Mouse (Mus musculus) intestine, embryonic 15.5 days (tissue): ENCODE results near the gene S100a4. TPM values are rescaled to one million over a fixed set of nuclear protein-coding genes. Genes with fewer than 3 reads are reported as not detected.

Experiments
- polyA plus RNA-seq: library from polyadenylated mRNA; unstranded; fragments of >200 nt; fragmentation: Nextera tagmentation; extraction: Ambion mirVana; gene quantifications from 2 replicates; pipeline ENCODE4 v1.2.1, GENCODE M21; 2015

Gene S100a4
- polyA plus RNA-seq, 1 experiment from 2014 or later: 4.4 TPM

Other genes with a start within 250 kb of the S100a4 start
- 10.6 and 12.4 TPM in 2 replicates for gene Slc27a3, start 213.8 kb upstream of the S100a4 start, polyA plus RNA-seq
- 28.6 and 29.8 TPM in 2 replicates for gene Ints3, start 170.1 kb upstream of the S100a4 start, polyA plus RNA-seq
- 5.7 and 6.2 TPM in 2 replicates for gene Npr1, start 137.9 kb upstream of the S100a4 start, polyA plus RNA-seq
- 146 and 157 TPM in 2 replicates for gene Ilf2, start 127.6 kb upstream of the S100a4 start, polyA plus RNA-seq
- 69.8 and 74.0 TPM in 2 replicates for gene Snapin, start 112.7 kb upstream of the S100a4 start, polyA plus RNA-seq
- 117 and 125 TPM in 2 replicates for gene Chtop, start 94.3 kb upstream of the S100a4 start, polyA plus RNA-seq
- 82.3 and 109 TPM in 2 replicates for gene S100a1, start 89.4 kb upstream of the S100a4 start, polyA plus RNA-seq
- gene S100a13, start 89.3 kb upstream of the S100a4 start, polyA plus RNA-seq: 35.6 and 36.3 TPM in 2 replicates
- 6.3 and 8.5 TPM in 2 replicates for gene S100a14, start 76.9 kb upstream of the S100a4 start, polyA plus RNA-seq
- gene S100a16, start 66.5 kb upstream of the S100a4 start, polyA plus RNA-seq: 109 and 122 TPM in 2 replicates
- gene S100a3, start 43.2 kb upstream of the S100a4 start, polyA plus RNA-seq: 0.29 and 0.53 TPM in 2 replicates
- gene S100a2, start 13.5 kb upstream of the S100a4 start, polyA plus RNA-seq: not detected in 2 replicates
- not detected in 2 replicates for gene Gm42674, start 1.9 kb upstream of the S100a4 start, polyA plus RNA-seq
- gene S100a5, start 4.8 kb downstream of the S100a4 start, polyA plus RNA-seq: 15.0 and 15.7 TPM in 2 replicates
- gene S100a6, start 9.1 kb downstream of the S100a4 start, polyA plus RNA-seq: 412 and 430 TPM in 2 replicates
- gene S100a7a, start 50.2 kb downstream of the S100a4 start, polyA plus RNA-seq: 0.13 and 0.44 TPM in 2 replicates
- 30.3 and 46.1 TPM in 2 replicates for gene S100a8, start 65.2 kb downstream of the S100a4 start, polyA plus RNA-seq
- 17.5 and 30.8 TPM in 2 replicates for gene S100a9, start 92.0 kb downstream of the S100a4 start, polyA plus RNA-seq
- not detected in 2 replicates for gene Pglyrp4, start 123.1 kb downstream of the S100a4 start, polyA plus RNA-seq
- gene Gm5849, start 174.1 kb downstream of the S100a4 start, polyA plus RNA-seq: not detected in 2 replicates